Mouse (Mus musculus) right cerebral cortex, adult 2 months (tissue): ENCODE data around the gene Insm2.
"Not testable (repeated sequence)": the region's sequence is repeated elsewhere in the genome, so short reads cannot be mapped to it uniquely, and the experiment has no call there.

Experiments used
- DNase-seq, 2 experiments: peaks; one replicate each; pipeline ENCODE4 v3.0.0; 2021 to 2022; ENCODE audit warnings: low spot score in 2 of 2

The Insm2 gene

GRCm38 (mm10) chr12:55598887-55599561 lies at the start of gene Insm2:
Gene Insm2 (plus strand): TSS chr12:55599427.
- DNase-seq, result no peak

- not testable (repeated sequence) for DNase-seq
Measured at GRCm38 (mm10) chr12:55554901-55555300, 44.3 kb upstream of the Insm2 start.

- DNase-seq, result peak; percentile 13 to 26
Measured at GRCm38 (mm10) chr12:55557866-55558265, 41.4 kb upstream of the Insm2 start.

- DNase-seq, result no peak
Measured at GRCm38 (mm10) chr12:55559184-55559855, 39.9 kb upstream of the Insm2 start.

GRCm38 (mm10) chr12:55560025-55560690 lies 39.1 kb upstream of the Insm2 start:
- DNase-seq, result no peak

GRCm38 (mm10) chr12:55563742-55564141 lies 35.5 kb upstream of the Insm2 start:
- no peak for DNase-seq

GRCm38 (mm10) chr12:55564187-55564963 lies 34.9 kb upstream of the Insm2 start:
- no peak for DNase-seq

- no peak for DNase-seq
Measured at GRCm38 (mm10) chr12:55565206-55565605, 34.0 kb upstream of the Insm2 start, which contains the start of gene Aldoart2. Gene Aldoart2 (plus strand): TSS chr12:55565239.

- no peak for DNase-seq
Measured at GRCm38 (mm10) chr12:55565867-55566266, 33.4 kb upstream of the Insm2 start.

- DNase-seq, result no peak
Measured at GRCm38 (mm10) chr12:55566837-55567236, 32.4 kb upstream of the Insm2 start.

- DNase-seq, result no peak
Measured at GRCm38 (mm10) chr12:55568466-55568865, 30.8 kb upstream of the Insm2 start.

GRCm38 (mm10) chr12:55569676-55570075 lies 29.6 kb upstream of the Insm2 start:
- DNase-seq, result no peak

- no peak for DNase-seq
Measured at GRCm38 (mm10) chr12:55570646-55571045, 28.6 kb upstream of the Insm2 start.

- DNase-seq, result no peak
Measured at GRCm38 (mm10) chr12:55571181-55571580, 28.0 kb upstream of the Insm2 start.

- DNase-seq, result no peak
Measured at GRCm38 (mm10) chr12:55571661-55572060, 27.6 kb upstream of the Insm2 start.

- DNase-seq, result no peak
Measured at GRCm38 (mm10) chr12:55573089-55573488, 26.1 kb upstream of the Insm2 start.

- DNase-seq, result no peak
Measured at GRCm38 (mm10) chr12:55573794-55574193, 25.4 kb upstream of the Insm2 start.

GRCm38 (mm10) chr12:55586936-55587335 lies 12.3 kb upstream of the Insm2 start:
- DNase-seq, result not testable (repeated sequence)

- DNase-seq, result no peak
Measured at GRCm38 (mm10) chr12:55598537-55598886, 715 bp upstream of the Insm2 start.

- DNase-seq, result peak; percentile 21 to 28
Measured at GRCm38 (mm10) chr12:55599639-55600502, 644 bp downstream of the Insm2 start.

GRCm38 (mm10) chr12:55600503-55600994 lies 1.3 kb downstream of the Insm2 start:
- no peak for DNase-seq
